Mouse (Mus musculus): ENCODE data around the gene Mcub. TPM values are rescaled to one million over a fixed set of nuclear protein-coding genes. Genes with fewer than 3 reads are reported as not detected.

Gene Mcub
- total RNA-seq, 1 experiment, result 0.54 TPM

DNA sequence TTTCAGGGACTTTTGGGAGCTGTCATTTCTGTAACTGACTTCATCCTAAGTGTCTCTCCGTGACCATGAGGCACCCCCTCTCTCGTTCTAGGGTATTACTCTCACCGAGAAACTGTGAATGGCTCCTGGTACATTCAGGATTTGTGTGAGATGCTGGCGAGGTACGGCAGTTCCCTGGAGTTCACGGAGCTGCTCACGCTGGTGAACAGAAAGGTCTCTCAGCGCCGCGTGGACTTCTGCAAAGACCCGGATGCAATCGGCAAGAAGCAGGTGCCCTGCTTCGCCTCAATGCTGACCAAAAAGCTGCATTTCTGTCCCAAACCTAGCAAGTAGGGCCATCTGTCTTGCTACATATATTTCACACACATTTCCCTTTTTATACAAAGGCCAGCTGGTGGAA lies 56.8 kb downstream of the Mcub start:
- in situ Hi-C loops (cut with MboI; ENCODE audit: low sequenced_read_pairs in 2 of 2, unreplicated experiment in 2 of 2), result no loop called here
- DNase-seq (ENCODE audit: low read depth, low spot score), result no peak
- H3K36me3 ChIP-seq (ENCODE audit: control insufficient read depth, insufficient read depth, low read length, poor library complexity, severe bottlenecking), result no peaks in the 10 kb centered on the region; the same call in 1 of the 2 replicates

DNA sequence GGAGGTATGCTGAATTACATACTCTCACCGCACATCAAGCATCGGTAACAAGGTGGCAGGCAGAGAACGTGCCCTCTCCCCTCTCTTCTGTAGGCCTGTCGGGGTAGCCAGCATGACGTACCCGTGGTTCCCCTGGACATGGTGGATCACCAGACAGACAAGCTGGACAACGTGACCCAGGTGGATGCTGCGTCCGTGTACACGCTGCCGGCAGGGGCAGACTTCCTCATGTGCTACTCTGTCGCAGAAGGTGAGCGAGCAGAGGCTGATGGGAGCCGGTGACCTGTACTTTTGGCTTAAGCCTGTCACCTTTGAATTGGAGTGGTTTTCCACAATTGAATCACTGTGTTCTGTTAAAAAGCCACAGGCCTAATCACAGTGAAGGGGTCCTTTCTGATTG lies 58.0 kb downstream of the Mcub start:
- no peaks in the 10 kb centered on the region for H3K9me3 ChIP-seq (ENCODE audit: control insufficient read depth, insufficient read depth, low read depth, low read length)
- peaks cover 0 to 4% of the 10 kb centered on the region in 2 experiments; a peak in 1 of 4 replicates for H3K4me1 ChIP-seq (ENCODE audit: control insufficient read depth in 2 of 2, insufficient read depth in 2 of 2, low read length in 2 of 2, poor library complexity in 1 of 2)
- no peaks in the 10 kb centered on the region; the same call in 1 of the 2 replicates for H3K36me3 ChIP-seq (ENCODE audit: control insufficient read depth, insufficient read depth, low read length, poor library complexity, severe bottlenecking)
- in situ Hi-C loops (cut with MboI; ENCODE audit: low sequenced_read_pairs in 2 of 2, unreplicated experiment in 2 of 2), result no loop called here
- TF ChIP-seq ZC3H11A (IDR thresholded peaks at IDR 0.05; ENCODE audit: borderline replicate concordance, low read depth, low read length), result no peak
- no peak for TF ChIP-seq CHD2 (IDR thresholded peaks at IDR 0.05; ENCODE audit: low read depth, low read length)
- no peak for TF ChIP-seq HCFC1 (IDR thresholded peaks at IDR 0.05; ENCODE audit: borderline replicate concordance, insufficient read depth, low read length)
- no peak for TF ChIP-seq MAFK (IDR thresholded peaks at IDR 0.05; ENCODE audit: insufficient read depth, low read depth, low read length)
- TF ChIP-seq ZNF384 (IDR thresholded peaks at IDR 0.05; ENCODE audit: low read depth, low read length), result no peak
- H3K4me3 ChIP-seq (ENCODE audit: insufficient read depth in 1 of 2, low read depth in 1 of 2, low read length in 2 of 2, poor library complexity in 1 of 2, severe bottlenecking in 1 of 2), result no peak overlapping the region
- H3K9ac ChIP-seq (ENCODE audit: insufficient read depth, low read depth, low read length, poor library complexity, severe bottlenecking), result no peak overlapping the region
- H3K27ac ChIP-seq (ENCODE audit: insufficient read depth, low read depth, low read length, poor library complexity, severe bottlenecking), result no peak overlapping the region
- DNase-seq (ENCODE audit: low read depth, low spot score), result no peak

More for the DNA sequence above, 56.8 kb downstream of the Mcub start:
- Histone ChIP-seq H3K9me3 (ENCODE audit: control insufficient read depth, insufficient read depth, low read depth, low read length) (no peaks in the 10 kb centered on the region), H3K4me3 (ENCODE audit: insufficient read depth in 1 of 2, low read depth in 1 of 2, low read length in 2 of 2, poor library complexity in 1 of 2, severe bottlenecking in 1 of 2) (no peak overlapping the region), H3K27ac (ENCODE audit: insufficient read depth, low read depth, low read length, poor library complexity, severe bottlenecking) (no peak overlapping the region), H3K4me1 (ENCODE audit: control insufficient read depth in 2 of 2, insufficient read depth in 2 of 2, low read length in 2 of 2, poor library complexity in 1 of 2) (peaks cover 0 to 4% of the 10 kb centered on the region in 2 experiments; a peak in 1 of 4 replicates), H3K9ac (ENCODE audit: insufficient read depth, low read depth, low read length, poor library complexity, severe bottlenecking) (no peak overlapping the region)
- TF ChIP-seq ZC3H11A (IDR thresholded peaks at IDR 0.05; ENCODE audit: borderline replicate concordance, low read depth, low read length) (no peak), CHD2 (IDR thresholded peaks at IDR 0.05; ENCODE audit: low read depth, low read length) (no peak), MAFK (IDR thresholded peaks at IDR 0.05; ENCODE audit: insufficient read depth, low read depth, low read length) (no peak), HCFC1 (IDR thresholded peaks at IDR 0.05; ENCODE audit: borderline replicate concordance, insufficient read depth, low read length) (no peak), ZNF384 (IDR thresholded peaks at IDR 0.05; ENCODE audit: low read depth, low read length) (no peak)

- TF ChIP-seq MAFK (IDR thresholded peaks at IDR 0.05; ENCODE audit: insufficient read depth, low read depth, low read length) (no peak), ZNF384 (IDR thresholded peaks at IDR 0.05; ENCODE audit: low read depth, low read length) (no peak), ZC3H11A (IDR thresholded peaks at IDR 0.05; ENCODE audit: borderline replicate concordance, low read depth, low read length) (no peak), HCFC1 (IDR thresholded peaks at IDR 0.05; ENCODE audit: borderline replicate concordance, insufficient read depth, low read length) (no peak), CHD2 (IDR thresholded peaks at IDR 0.05; ENCODE audit: low read depth, low read length) (no peak)
- in situ Hi-C loops (cut with MboI; ENCODE audit: low sequenced_read_pairs in 2 of 2, unreplicated experiment in 2 of 2), result no loop called here
- Histone ChIP-seq H3K9ac (ENCODE audit: insufficient read depth, low read depth, low read length, poor library complexity, severe bottlenecking) (no peak overlapping the region), H3K4me1 (ENCODE audit: control insufficient read depth in 2 of 2, insufficient read depth in 2 of 2, low read length in 2 of 2, poor library complexity in 1 of 2) (peaks cover 0 to 2% of the 10 kb centered on the region in 2 experiments; a peak in 1 of 4 replicates), H3K27ac (ENCODE audit: insufficient read depth, low read depth, low read length, poor library complexity, severe bottlenecking) (no peak overlapping the region), H3K9me3 (ENCODE audit: control insufficient read depth, insufficient read depth, low read depth, low read length) (no peaks in the 10 kb centered on the region), H3K36me3 (ENCODE audit: control insufficient read depth, insufficient read depth, low read length, poor library complexity, severe bottlenecking) (no peaks in the 10 kb centered on the region), H3K4me3 (ENCODE audit: insufficient read depth in 1 of 2, low read depth in 1 of 2, low read length in 2 of 2, poor library complexity in 1 of 2, severe bottlenecking in 1 of 2) (no peak overlapping the region)
- no peak for DNase-seq (ENCODE audit: low read depth, low spot score)
These were observed 65.4 kb downstream of the Mcub start for GRCm38 (mm10) chr3:129904381-129905132.

DNA sequence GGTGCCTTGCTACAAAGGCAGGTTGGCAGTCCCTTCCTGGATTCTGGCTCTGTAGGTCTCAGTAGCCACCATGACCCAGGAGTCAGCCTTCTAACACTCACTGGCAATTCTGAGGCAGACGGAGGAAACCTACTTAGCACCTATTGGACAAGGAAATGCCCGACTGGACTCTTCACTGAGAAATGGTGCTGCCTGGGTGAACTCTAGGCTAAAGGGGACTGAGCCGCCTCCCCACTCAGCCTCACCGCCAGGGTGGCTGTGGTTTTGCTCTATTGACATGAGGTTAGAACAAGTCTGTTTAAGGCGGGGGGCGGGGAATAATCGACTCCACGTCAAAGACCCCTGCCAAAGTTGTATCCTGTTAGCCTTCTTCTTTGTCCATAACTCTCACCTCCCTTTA lies 66.1 kb downstream of the Mcub start:
- Histone ChIP-seq H3K9ac (ENCODE audit: insufficient read depth, low read depth, low read length, poor library complexity, severe bottlenecking) (no peak overlapping the region), H3K4me1 (ENCODE audit: control insufficient read depth in 2 of 2, insufficient read depth in 2 of 2, low read length in 2 of 2, poor library complexity in 1 of 2) (peaks cover 0 to 2% of the 10 kb centered on the region in 2 experiments; a peak in 1 of 4 replicates), H3K27ac (ENCODE audit: insufficient read depth, low read depth, low read length, poor library complexity, severe bottlenecking) (no peak overlapping the region), H3K9me3 (ENCODE audit: control insufficient read depth, insufficient read depth, low read depth, low read length) (no peaks in the 10 kb centered on the region), H3K36me3 (ENCODE audit: control insufficient read depth, insufficient read depth, low read length, poor library complexity, severe bottlenecking) (no peaks in the 10 kb centered on the region), H3K4me3 (ENCODE audit: insufficient read depth in 1 of 2, low read depth in 1 of 2, low read length in 2 of 2, poor library complexity in 1 of 2, severe bottlenecking in 1 of 2) (no peak overlapping the region)
- in situ Hi-C loops (cut with MboI; ENCODE audit: low sequenced_read_pairs in 2 of 2, unreplicated experiment in 2 of 2), result no loop called here
- no peak for TF ChIP-seq ZC3H11A (IDR thresholded peaks at IDR 0.05; ENCODE audit: borderline replicate concordance, low read depth, low read length)
- TF ChIP-seq CHD2 (IDR thresholded peaks at IDR 0.05; ENCODE audit: low read depth, low read length), result no peak
- no peak for TF ChIP-seq ZNF384 (IDR thresholded peaks at IDR 0.05; ENCODE audit: low read depth, low read length)
- no peak for TF ChIP-seq MAFK (IDR thresholded peaks at IDR 0.05; ENCODE audit: insufficient read depth, low read depth, low read length)
- TF ChIP-seq HCFC1 (IDR thresholded peaks at IDR 0.05; ENCODE audit: borderline replicate concordance, insufficient read depth, low read length), result no peak
- DNase-seq (ENCODE audit: low read depth, low spot score), result no peak

Measured in ES-E14 (cell line).